Mouse (Mus musculus): ENCODE results near the gene Phkb. TPM values are rescaled to one million over a fixed set of nuclear protein-coding genes. Genes with fewer than 3 reads are reported as not detected.

Gene Phkb
- polyA plus RNA-seq, 1 experiment from 2014 or later, result 40.5 TPM

- no peak for ATAC-seq (replicated peaks; ENCODE audit: low FRiP score, low TSS enrichment, low read depth)
- 92% methylated on average over 2 of the region's 2 CpGs for WGBS
Observed at GRCm38 (mm10) chr8:85897636-85898035, 56.9 kb downstream of the Phkb start.

DNA sequence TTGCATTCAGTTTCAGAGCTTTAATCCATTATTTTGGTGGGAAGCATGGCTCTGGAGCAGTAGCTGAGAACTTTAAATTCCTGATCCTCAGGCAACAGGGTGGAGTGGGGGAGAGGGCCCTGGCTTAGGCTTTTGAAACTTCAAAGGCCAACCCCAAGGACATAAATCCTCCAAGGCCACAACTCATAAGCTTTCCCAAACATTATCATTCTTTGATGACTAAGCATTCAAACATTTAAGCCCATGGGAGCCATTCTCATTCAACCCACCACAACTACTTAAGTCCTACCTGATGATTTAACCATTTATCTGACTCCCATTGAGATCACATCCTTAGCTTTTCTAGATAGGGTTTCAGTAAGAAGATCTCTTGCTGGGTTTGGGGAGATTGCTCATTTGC lies 84.2 kb downstream of the Phkb start:
- Histone ChIP-seq H3K4me2 (ENCODE audit: low read length) (no peak overlapping the region), H3K4me1 (replicated peaks; ENCODE audit: control insufficient read depth, insufficient read depth, low read length) (no peaks in the 10 kb centered on the region), H3K4me3 (ENCODE audit: low read depth, low read length) (no peak overlapping the region), H3K9me3 (ENCODE audit: control insufficient read depth, low read length) (no peaks in the 10 kb centered on the region), H3K27me3 (replicated peaks; ENCODE audit: control insufficient read depth, insufficient read depth, low read length) (no peaks in the 10 kb centered on the region), H3K36me3 (ENCODE audit: control insufficient read depth, insufficient read depth, low read length) (no peaks in the 10 kb centered on the region), H3K27ac (ENCODE audit: low read depth) (no peak overlapping the region), H3K9ac (ENCODE audit: low read length) (no peak overlapping the region)
- DNase-seq (ENCODE audit: low spot score) (no peak), ATAC-seq (replicated peaks; ENCODE audit: low FRiP score, low TSS enrichment, low read depth) (no peak)

More at GRCm38 (mm10) chr8:85897636-85898035, 56.9 kb downstream of the Phkb start:
- Histone ChIP-seq H3K9ac (ENCODE audit: low read length) (no peak overlapping the region), H3K27ac (ENCODE audit: low read depth) (no peak overlapping the region), H3K27me3 (replicated peaks; ENCODE audit: control insufficient read depth, insufficient read depth, low read length) (no peaks in the 10 kb centered on the region), H3K4me3 (ENCODE audit: low read depth, low read length) (no peak overlapping the region), H3K36me3 (ENCODE audit: control insufficient read depth, insufficient read depth, low read length) (peaks cover 6% of the 10 kb centered on the region; the same call in 1 of the 2 replicates), H3K9me3 (ENCODE audit: control insufficient read depth, low read length) (no peaks in the 10 kb centered on the region), H3K4me1 (replicated peaks; ENCODE audit: control insufficient read depth, insufficient read depth, low read length) (no peaks in the 10 kb centered on the region), H3K4me2 (ENCODE audit: low read length) (no peak overlapping the region)
- DNase-seq (ENCODE audit: low spot score), result no peak

- H3K36me3 ChIP-seq (ENCODE audit: control insufficient read depth, insufficient read depth, low read length), result no peaks in the 10 kb centered on the region
- no peak overlapping the region for H3K9ac ChIP-seq (ENCODE audit: low read length)
- DNase-seq (ENCODE audit: low spot score), result no peak
- 79% methylated on average over 1 of the region's 1 CpGs for WGBS
- no peak for ATAC-seq (replicated peaks; ENCODE audit: low FRiP score, low TSS enrichment, low read depth)
- no peaks in the 10 kb centered on the region for H3K4me1 ChIP-seq (replicated peaks; ENCODE audit: control insufficient read depth, insufficient read depth, low read length)
- no peak overlapping the region for H3K4me3 ChIP-seq (ENCODE audit: low read depth, low read length)
- no peaks in the 10 kb centered on the region for H3K9me3 ChIP-seq (ENCODE audit: control insufficient read depth, low read length)
- no peak overlapping the region for H3K4me2 ChIP-seq (ENCODE audit: low read length)
- no peak overlapping the region for H3K27ac ChIP-seq (ENCODE audit: low read depth)
- no peaks in the 10 kb centered on the region for H3K27me3 ChIP-seq (replicated peaks; ENCODE audit: control insufficient read depth, insufficient read depth, low read length)
Observed at GRCm38 (mm10) chr8:85925574-85925973, 84.8 kb downstream of the Phkb start.

- H3K9ac ChIP-seq (ENCODE audit: low read length), result no peak overlapping the region
- H3K27ac ChIP-seq (ENCODE audit: low read depth), result no peak overlapping the region
- DNase-seq (ENCODE audit: low spot score) (no peak), ATAC-seq (replicated peaks; ENCODE audit: low FRiP score, low TSS enrichment, low read depth) (no peak)
- no peak overlapping the region for H3K4me2 ChIP-seq (ENCODE audit: low read length)
- no peaks in the 10 kb centered on the region for H3K4me1 ChIP-seq (replicated peaks; ENCODE audit: control insufficient read depth, insufficient read depth, low read length)
- H3K4me3 ChIP-seq (ENCODE audit: low read depth, low read length), result no peak overlapping the region
- 63% methylated on average over 3 of the region's 3 CpGs for WGBS
- no peaks in the 10 kb centered on the region for H3K9me3 ChIP-seq (ENCODE audit: control insufficient read depth, low read length)
- no peaks in the 10 kb centered on the region for H3K36me3 ChIP-seq (ENCODE audit: control insufficient read depth, insufficient read depth, low read length)
- H3K27me3 ChIP-seq (replicated peaks; ENCODE audit: control insufficient read depth, insufficient read depth, low read length), result no peaks in the 10 kb centered on the region
Observed at GRCm38 (mm10) chr8:85926107-85926506, 85.3 kb downstream of the Phkb start.

DNA sequence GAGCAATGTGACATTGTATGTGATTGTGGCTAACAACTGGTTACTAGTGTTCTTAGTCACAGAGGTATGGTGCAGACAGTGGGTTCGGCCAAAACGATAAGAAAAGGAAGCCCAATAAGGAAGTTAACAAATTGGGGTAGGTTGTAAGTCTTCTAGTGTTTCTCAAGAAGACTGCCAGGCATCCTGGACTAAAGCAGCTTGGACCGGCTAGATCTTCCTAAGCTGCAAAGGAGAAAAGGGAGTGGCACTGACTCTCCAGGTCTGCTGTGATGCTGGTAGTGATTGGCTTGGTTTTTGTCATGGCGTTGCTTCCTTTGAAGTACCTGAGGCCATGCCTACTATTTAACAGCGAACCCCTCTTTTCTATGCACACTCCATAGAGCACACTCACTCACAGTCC lies 95.4 kb downstream of the Phkb start:
- DNase-seq (ENCODE audit: low spot score), result no peak
- Histone ChIP-seq H3K36me3 (ENCODE audit: control insufficient read depth, insufficient read depth, low read length) (0 out of 2 replicates have a peak, but pooled peaks cover 6% of the 10 kb centered on the region), H3K27ac (ENCODE audit: low read depth) (no peak overlapping the region), H3K4me3 (ENCODE audit: low read depth, low read length) (no peak overlapping the region), H3K27me3 (replicated peaks; ENCODE audit: control insufficient read depth, insufficient read depth, low read length) (no peaks in the 10 kb centered on the region), H3K9me3 (ENCODE audit: control insufficient read depth, low read length) (no peaks in the 10 kb centered on the region), H3K4me2 (ENCODE audit: low read length) (no peak overlapping the region), H3K4me1 (replicated peaks; ENCODE audit: control insufficient read depth, insufficient read depth, low read length) (no peaks in the 10 kb centered on the region), H3K9ac (ENCODE audit: low read length) (no peak overlapping the region)
- 93% methylated on average over 5 of the region's 5 CpGs for WGBS
- no peak for ATAC-seq (replicated peaks; ENCODE audit: low FRiP score, low TSS enrichment, low read depth)

- WGBS, result 79% methylated on average over 7 of the region's 7 CpGs
- ATAC-seq (replicated peaks; ENCODE audit: low FRiP score, low TSS enrichment, low read depth) (no peak), DNase-seq (ENCODE audit: low spot score) (no peak)
- peaks cover 17% of the 10 kb centered on the region; the same call in 1 of the 2 replicates for H3K36me3 ChIP-seq (ENCODE audit: control insufficient read depth, insufficient read depth, low read length)
- no peaks in the 10 kb centered on the region for H3K9me3 ChIP-seq (ENCODE audit: control insufficient read depth, low read length)
- no peak overlapping the region for H3K4me3 ChIP-seq (ENCODE audit: low read depth, low read length)
- no peak overlapping the region for H3K27ac ChIP-seq (ENCODE audit: low read depth)
- no peaks in the 10 kb centered on the region for H3K4me1 ChIP-seq (replicated peaks; ENCODE audit: control insufficient read depth, insufficient read depth, low read length)
- H3K27me3 ChIP-seq (replicated peaks; ENCODE audit: control insufficient read depth, insufficient read depth, low read length), result no peaks in the 10 kb centered on the region
- H3K4me2 ChIP-seq (ENCODE audit: low read length), result no peak overlapping the region
- H3K9ac ChIP-seq (ENCODE audit: low read length), result no peak overlapping the region
Observed at GRCm38 (mm10) chr8:85937343-85937742, 96.6 kb downstream of the Phkb start.

- peaks cover 23% of the 10 kb centered on the region for H3K36me3 ChIP-seq (ENCODE audit: control insufficient read depth, insufficient read depth, low read length)
- no peak overlapping the region for H3K27ac ChIP-seq (ENCODE audit: low read depth)
- 94% methylated on average over 5 of the region's 5 CpGs for WGBS
- no peaks in the 10 kb centered on the region for H3K27me3 ChIP-seq (replicated peaks; ENCODE audit: control insufficient read depth, insufficient read depth, low read length)
- no peak overlapping the region for H3K9ac ChIP-seq (ENCODE audit: low read length)
- H3K4me3 ChIP-seq (ENCODE audit: low read depth, low read length), result no peak overlapping the region
- H3K4me1 ChIP-seq (replicated peaks; ENCODE audit: control insufficient read depth, insufficient read depth, low read length), result no peaks in the 10 kb centered on the region
- ATAC-seq (replicated peaks; ENCODE audit: low FRiP score, low TSS enrichment, low read depth) (no peak), DNase-seq (ENCODE audit: low spot score) (no peak)
- no peaks in the 10 kb centered on the region for H3K9me3 ChIP-seq (ENCODE audit: control insufficient read depth, low read length)
- H3K4me2 ChIP-seq (ENCODE audit: low read length), result no peak overlapping the region
Observed at GRCm38 (mm10) chr8:85944820-85945219, 104.1 kb downstream of the Phkb start.

GRCm38 (mm10) chr8:85958391-85958790 lies 117.6 kb downstream of the Phkb start:
- H3K27me3 ChIP-seq (replicated peaks; ENCODE audit: control insufficient read depth, insufficient read depth, low read length), result no peaks in the 10 kb centered on the region
- no peak overlapping the region for H3K4me2 ChIP-seq (ENCODE audit: low read length)
- no peak overlapping the region for H3K4me3 ChIP-seq (ENCODE audit: low read depth, low read length)
- 95% methylated on average over 2 of the region's 2 CpGs for WGBS
- no peak overlapping the region for H3K27ac ChIP-seq (ENCODE audit: low read depth)
- ATAC-seq (replicated peaks; ENCODE audit: low FRiP score, low TSS enrichment, low read depth) (no peak), DNase-seq (ENCODE audit: low spot score) (no peak)
- H3K9ac ChIP-seq (ENCODE audit: low read length), result no peak overlapping the region
- H3K4me1 ChIP-seq (replicated peaks; ENCODE audit: control insufficient read depth, insufficient read depth, low read length), result no peaks in the 10 kb centered on the region
- H3K9me3 ChIP-seq (ENCODE audit: control insufficient read depth, low read length), result no peaks in the 10 kb centered on the region
- peaks cover 6% of the 10 kb centered on the region; the same call in 1 of the 2 replicates for H3K36me3 ChIP-seq (ENCODE audit: control insufficient read depth, insufficient read depth, low read length)

DNA sequence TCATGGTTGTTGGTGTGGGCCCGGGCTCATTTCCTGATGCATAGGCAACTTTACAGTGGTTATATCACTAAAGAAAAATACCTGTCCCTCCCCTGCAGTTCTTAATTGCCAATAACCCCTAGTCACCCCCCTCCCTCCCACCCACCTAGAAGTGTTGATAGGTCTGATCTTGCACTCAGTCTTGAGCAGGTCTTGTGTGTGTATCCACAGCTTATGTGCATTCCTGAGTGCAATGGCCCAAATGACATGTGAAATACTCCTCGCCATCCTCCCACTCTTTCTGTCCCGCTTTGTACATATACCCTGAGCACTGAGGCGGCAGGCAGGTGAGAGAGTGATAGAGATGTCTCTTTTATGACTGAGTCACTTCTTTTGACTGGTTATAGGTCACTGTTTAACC lies 119.1 kb downstream of the Phkb start:
- Histone ChIP-seq H3K9me3 (ENCODE audit: control insufficient read depth, low read length) (no peaks in the 10 kb centered on the region), H3K4me3 (ENCODE audit: low read depth, low read length) (no peak overlapping the region), H3K27ac (ENCODE audit: low read depth) (no peak overlapping the region), H3K36me3 (ENCODE audit: control insufficient read depth, insufficient read depth, low read length) (peaks cover 7% of the 10 kb centered on the region; the same call in 1 of the 2 replicates), H3K4me1 (replicated peaks; ENCODE audit: control insufficient read depth, insufficient read depth, low read length) (no peaks in the 10 kb centered on the region), H3K9ac (ENCODE audit: low read length) (no peak overlapping the region), H3K4me2 (ENCODE audit: low read length) (no peak overlapping the region), H3K27me3 (replicated peaks; ENCODE audit: control insufficient read depth, insufficient read depth, low read length) (no peaks in the 10 kb centered on the region)
- WGBS, result 92% methylated on average over 4 of the region's 4 CpGs
- ATAC-seq (replicated peaks; ENCODE audit: low FRiP score, low TSS enrichment, low read depth) (no peak), DNase-seq (ENCODE audit: low spot score) (no peak)
